Mouse (Mus musculus) limb, embryonic 15.5 days (tissue): ENCODE measurements around the gene Medag. TPM values are rescaled to one million over a fixed set of nuclear protein-coding genes. Genes with fewer than 3 reads are reported as not detected.

ENCODE experiments used
- ATAC-seq: fragments of 200-750 bp; cut with Nextera tagmentation; 2 replicates; pipeline ENCODE4 v1.8.0; 2017; ENCODE audit warnings: low read depth, moderate TSS enrichment; ENCODE audit not compliant: insufficient number of reproducible peaks, low FRiP score, low TSS enrichment
- H3K27ac ChIP-seq: fragments of 300-500 bp; sonication (generic); 2 replicates; pipeline ENCODE4 v1.5.1; 2015; ENCODE audit warnings: moderate library complexity, mild to moderate bottlenecking, inconsistent platforms
- H3K27me3 ChIP-seq: fragments of 300-500 bp; sonication (generic); 2 replicates; pipeline ENCODE4 v1.6.1; 2015; ENCODE audit warnings: inconsistent platforms
- H3K36me3 ChIP-seq: fragments of 300-500 bp; sonication (generic); 2 replicates; pipeline ENCODE4 v1.6.1; 2015; ENCODE audit warnings: inconsistent platforms
- H3K4me1 ChIP-seq: fragments of 300-500 bp; sonication (generic); 2 replicates; pipeline ENCODE4 v1.6.1; 2015; ENCODE audit warnings: inconsistent platforms
- H3K4me2 ChIP-seq: fragments of 300-500 bp; sonication (generic); 2 replicates; pipeline ENCODE4 v1.6.1; 2015; ENCODE audit warnings: mild to moderate bottlenecking, inconsistent platforms
- H3K4me3 ChIP-seq: fragments of 300-500 bp; sonication (generic); 2 replicates; pipeline ENCODE4 v1.5.1; 2015; ENCODE audit warnings: mild to moderate bottlenecking, inconsistent platforms
- H3K9ac ChIP-seq: fragments of 300-500 bp; sonication (generic); 2 replicates; pipeline ENCODE4 v1.6.1; 2015; ENCODE audit warnings: inconsistent platforms
- H3K9me3 ChIP-seq: fragments of 300-500 bp; sonication (generic); 2 replicates; pipeline ENCODE4 v1.6.1; 2016; ENCODE audit warnings: inconsistent platforms
- WGBS: fragments of 180-500 bp; shearing (Covaris S2); methylation state at CpG from one replicate; pipeline ENCODE4 v1.1.7; 2015; 5-methylcytosine and 5-hydroxymethylcytosine counted together
- polyA plus RNA-seq: library from polyadenylated mRNA; unstranded; fragments of >200 nt; fragmentation: Nextera tagmentation; extraction: Ambion mirVana; gene quantifications from 2 replicates; pipeline ENCODE4 v1.2.1, GENCODE M21; 2015

Medag gene
- polyA plus RNA-seq, 1 experiment from 2014 or later: 4.2 TPM

DNA sequence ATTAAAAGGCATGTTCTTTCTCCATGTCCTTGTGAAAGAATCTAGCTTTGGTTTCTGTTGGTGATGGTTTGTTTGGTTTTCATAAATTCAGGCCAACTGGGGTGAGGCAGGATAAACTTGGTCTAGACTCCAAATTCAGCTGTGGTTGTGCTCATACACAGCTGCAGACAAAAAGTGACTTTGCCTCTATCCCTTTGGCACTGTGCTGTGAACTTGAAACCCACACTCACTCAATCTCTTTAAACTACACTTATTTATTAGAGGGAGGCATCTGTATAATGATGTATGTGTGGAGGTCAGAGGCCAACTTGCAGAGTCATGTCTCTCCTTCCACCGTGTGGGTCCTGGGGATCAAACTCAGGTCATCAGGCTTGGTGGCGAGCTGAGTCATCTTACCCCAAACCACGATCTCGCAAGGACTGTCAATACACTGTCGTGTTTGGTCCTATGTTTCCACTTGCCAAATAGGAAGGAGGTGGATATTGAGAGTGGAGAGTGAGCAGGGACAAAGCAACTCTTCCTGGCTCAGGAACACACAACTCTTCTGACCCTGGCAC lies 25.2 kb upstream of the Medag start:
- Histone ChIP-seq H3K27me3 (no peaks in the 10 kb centered on the region), H3K4me1 (peaks cover 37% of the 10 kb centered on the region), H3K27ac (no peak overlapping the region), H3K9me3 (no peaks in the 10 kb centered on the region), H3K9ac (no peak overlapping the region), H3K4me2 (no peak overlapping the region), H3K36me3 (no peaks in the 10 kb centered on the region), H3K4me3 (no peak overlapping the region)
- 79% methylated on average over 5 of the region's 5 CpGs for WGBS
- ATAC-seq: no peak

DNA sequence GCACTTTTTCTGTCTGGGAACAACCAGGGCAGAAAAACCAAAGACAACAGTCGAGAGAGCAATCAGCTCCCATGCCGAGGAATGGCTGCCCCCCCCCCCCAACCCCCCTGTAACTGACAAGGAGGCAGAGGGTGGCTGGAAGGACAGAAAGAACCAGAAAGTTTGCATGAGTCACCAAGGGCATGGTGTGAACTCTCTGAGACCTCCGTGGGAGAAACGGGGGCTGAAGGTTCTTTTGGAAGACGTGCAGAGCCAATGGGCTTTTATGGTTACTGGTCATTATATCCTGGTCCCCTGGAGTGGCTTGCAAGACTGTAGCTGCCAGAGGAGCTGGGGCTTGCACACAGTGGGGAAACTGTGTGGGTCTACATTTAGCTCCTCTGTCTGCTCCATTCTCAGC lies 22.6 kb upstream of the Medag start:
- H3K27me3 ChIP-seq: no peaks in the 10 kb centered on the region
- H3K4me1 ChIP-seq: peaks cover 31% of the 10 kb centered on the region
- 57% methylated on average over 5 of the region's 5 CpGs for WGBS
- H3K27ac ChIP-seq: peak overlapping the region; percentile 78
- H3K9ac ChIP-seq: no peak overlapping the region
- ATAC-seq: no peak
- no peak overlapping the region for H3K4me2 ChIP-seq
- no peaks in the 10 kb centered on the region for H3K36me3 ChIP-seq
- H3K4me3 ChIP-seq: no peak overlapping the region
- no peaks in the 10 kb centered on the region for H3K9me3 ChIP-seq

DNA sequence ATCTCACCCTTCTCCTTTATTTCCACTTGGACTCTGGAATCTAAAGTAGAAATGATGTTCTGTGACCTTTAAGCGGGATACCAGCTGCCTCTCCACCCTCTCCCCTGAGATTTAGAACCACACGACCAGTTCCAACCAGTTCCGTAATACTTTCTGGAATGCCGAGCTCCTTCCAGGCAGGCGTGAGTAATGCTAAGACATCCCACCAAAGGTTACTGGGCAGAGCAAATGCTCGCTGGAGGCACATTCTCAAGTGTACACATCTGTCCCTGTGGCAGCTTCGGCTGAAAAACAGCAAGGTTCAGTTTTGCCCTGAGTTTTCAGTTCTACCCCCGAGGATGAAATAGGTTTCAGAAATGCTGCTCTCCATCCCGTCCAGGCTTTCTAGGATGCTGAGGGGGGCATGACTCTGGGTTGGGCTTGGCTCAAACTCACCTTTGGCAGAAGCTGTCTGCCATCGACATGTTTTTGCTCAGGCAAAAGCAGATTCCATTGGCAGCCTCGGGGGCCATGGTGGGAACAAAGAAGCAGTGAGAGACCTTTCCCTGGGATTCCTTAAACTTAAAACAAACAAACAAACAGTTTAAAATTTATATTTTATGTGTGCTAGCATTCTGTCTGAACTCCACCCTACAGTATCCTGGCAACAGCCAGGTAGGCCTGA lies 21.9 kb upstream of the Medag start:
- WGBS: 29% methylated on average over 11 of the region's 11 CpGs
- Histone ChIP-seq H3K9ac (no peak overlapping the region), H3K27me3 (no peaks in the 10 kb centered on the region), H3K36me3 (no peaks in the 10 kb centered on the region), H3K4me1 (peaks cover 31% of the 10 kb centered on the region), H3K4me2 (no peak overlapping the region), H3K27ac (peak overlapping the region; percentile 78), H3K9me3 (no peaks in the 10 kb centered on the region), H3K4me3 (no peak overlapping the region)
- peak; percentile 68 for ATAC-seq

DNA sequence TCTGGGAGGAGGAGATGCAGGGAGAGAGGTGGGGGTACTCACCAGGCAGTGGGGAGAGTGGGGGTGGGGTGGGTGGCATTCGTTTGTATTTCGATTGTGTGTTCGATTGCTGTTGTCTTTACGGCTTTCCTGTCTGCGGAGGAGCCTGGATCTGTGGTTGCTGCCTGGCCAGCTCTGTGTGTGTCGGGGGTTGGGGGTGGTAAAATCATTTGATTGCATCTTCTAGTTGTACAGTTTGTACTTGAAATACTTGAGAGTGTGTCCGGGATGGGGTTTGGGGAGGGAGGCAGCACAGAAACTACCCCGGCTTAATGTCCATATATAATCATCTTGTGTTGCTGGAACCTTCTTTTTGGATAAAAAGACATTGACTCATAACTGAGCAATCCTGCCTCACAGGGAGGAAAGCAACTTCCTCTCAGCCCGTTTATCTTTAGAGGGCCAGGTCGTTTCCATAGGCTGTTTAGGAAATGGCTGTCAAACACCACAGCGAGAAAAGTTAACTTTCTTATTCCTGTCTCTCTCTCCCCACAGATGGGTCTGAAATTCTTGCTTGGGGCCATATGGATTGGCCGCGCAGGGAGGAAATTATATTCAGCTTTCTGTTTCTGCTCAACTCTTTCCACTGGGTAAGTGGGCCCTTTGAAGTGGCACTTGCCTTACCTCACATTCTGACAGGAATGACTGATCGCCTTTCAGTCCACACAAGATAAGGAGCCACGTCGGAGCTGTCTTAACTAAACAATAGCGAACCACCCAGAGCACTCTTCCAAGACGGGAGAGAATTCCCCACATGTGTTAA lies 19.8 kb upstream of the Medag start:
- Histone ChIP-seq H3K27ac (peak overlapping the region; percentile 68), H3K4me2 (no peak overlapping the region), H3K9ac (no peak overlapping the region), H3K27me3 (no peaks in the 10 kb centered on the region), H3K36me3 (no peaks in the 10 kb centered on the region), H3K9me3 (no peaks in the 10 kb centered on the region), H3K4me1 (peaks cover 28% of the 10 kb centered on the region), H3K4me3 (no peak overlapping the region)
- WGBS: 23% methylated on average over 18 of the region's 18 CpGs
- no peak for ATAC-seq

DNA sequence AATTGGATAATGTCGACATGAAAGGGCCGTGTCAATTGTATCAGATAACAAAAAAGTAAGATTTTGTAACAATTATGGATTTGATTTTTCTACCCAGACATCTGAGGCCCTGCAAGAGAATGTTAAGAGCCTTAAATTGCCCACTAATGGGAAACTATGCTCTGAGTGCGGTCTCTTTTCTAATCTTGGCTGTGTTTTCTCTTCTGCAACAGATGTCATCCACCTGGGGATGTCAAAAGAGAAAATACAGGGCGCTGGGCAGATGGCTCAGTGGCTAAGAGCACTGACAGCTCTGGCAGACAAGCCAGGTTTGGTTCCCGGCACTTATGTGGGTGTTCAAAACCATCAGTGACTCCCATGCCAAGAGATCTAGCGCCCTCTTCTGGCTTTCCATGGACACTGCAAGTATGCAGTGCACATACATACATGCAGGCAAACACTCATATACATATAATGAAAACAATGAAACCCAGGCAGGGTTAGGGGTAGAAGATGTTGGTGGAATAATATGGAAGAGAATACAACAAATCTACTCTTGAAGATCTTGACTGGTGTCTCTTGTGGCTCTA lies 19.0 kb upstream of the Medag start:
- H3K27me3 ChIP-seq: no peaks in the 10 kb centered on the region
- ATAC-seq: no peak
- H3K9me3 ChIP-seq: no peaks in the 10 kb centered on the region
- 53% methylated on average over 6 of the region's 6 CpGs for WGBS
- H3K27ac ChIP-seq: peak overlapping the region; percentile 54; the same call in 1 of the 2 replicates
- no peaks in the 10 kb centered on the region for H3K36me3 ChIP-seq
- H3K4me3 ChIP-seq: no peak overlapping the region
- H3K4me1 ChIP-seq: peaks cover 28% of the 10 kb centered on the region
- H3K4me2 ChIP-seq: no peak overlapping the region
- H3K9ac ChIP-seq: no peak overlapping the region

DNA sequence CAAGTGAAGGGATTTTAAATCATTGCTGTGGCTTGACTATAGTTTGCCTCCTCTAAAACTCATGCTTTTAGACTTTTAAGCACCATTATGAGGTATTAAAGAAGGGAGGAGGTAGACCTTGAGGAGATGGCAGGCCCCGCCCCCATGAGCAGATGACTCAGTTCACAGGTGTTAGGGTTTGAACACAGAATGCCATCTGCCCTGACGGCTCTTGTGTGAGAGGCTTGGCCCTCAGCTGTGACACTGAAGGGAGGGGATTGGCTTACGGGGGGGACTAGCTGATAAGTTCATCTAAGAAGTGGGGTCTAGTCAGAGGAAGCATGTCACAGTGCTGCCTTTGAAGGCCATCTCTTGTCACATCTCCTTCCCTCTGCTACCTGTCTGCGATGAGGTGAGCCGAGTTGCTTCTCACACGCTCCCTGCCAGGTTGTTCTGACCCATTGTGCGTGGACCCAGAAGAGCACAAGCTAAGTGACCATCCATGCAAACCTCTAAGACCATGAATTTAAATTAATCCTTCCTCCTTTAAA lies 10.0 kb upstream of the Medag start:
- Histone ChIP-seq H3K27me3 (no peaks in the 10 kb centered on the region), H3K9ac (no peak overlapping the region), H3K36me3 (no peaks in the 10 kb centered on the region), H3K9me3 (no peaks in the 10 kb centered on the region), H3K4me1 (peaks cover 9% of the 10 kb centered on the region), H3K4me3 (no peak overlapping the region), H3K4me2 (no peak overlapping the region), H3K27ac (no peak overlapping the region)
- no peak for ATAC-seq
- 89% methylated on average over 7 of the region's 7 CpGs for WGBS

DNA sequence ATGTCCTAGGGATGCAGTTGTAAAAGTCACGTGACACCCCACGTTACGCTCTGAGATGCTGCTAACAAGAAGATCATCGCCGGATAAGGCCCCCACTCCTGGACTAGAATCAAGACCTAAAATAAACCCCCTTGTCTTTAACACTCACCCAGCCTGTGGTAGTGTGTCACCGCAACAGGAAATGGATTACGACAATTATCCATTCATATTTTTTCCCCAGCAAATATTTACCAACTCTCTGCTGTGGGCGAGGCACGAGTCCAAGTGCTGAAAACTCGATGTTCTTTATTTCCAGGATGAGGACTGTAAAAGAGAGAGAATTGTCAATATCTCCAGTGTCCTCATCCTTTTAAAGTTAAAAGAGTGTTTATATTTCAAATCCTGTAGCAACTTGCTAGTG lies 9.5 kb upstream of the Medag start:
- Histone ChIP-seq H3K4me1 (peaks cover 13% of the 10 kb centered on the region), H3K9me3 (no peaks in the 10 kb centered on the region), H3K36me3 (no peaks in the 10 kb centered on the region), H3K27ac (no peak overlapping the region), H3K4me2 (no peak overlapping the region), H3K4me3 (no peak overlapping the region), H3K27me3 (no peaks in the 10 kb centered on the region), H3K9ac (no peak overlapping the region)
- ATAC-seq: no peak
- WGBS: 77% methylated on average over 10 of the region's 10 CpGs

DNA sequence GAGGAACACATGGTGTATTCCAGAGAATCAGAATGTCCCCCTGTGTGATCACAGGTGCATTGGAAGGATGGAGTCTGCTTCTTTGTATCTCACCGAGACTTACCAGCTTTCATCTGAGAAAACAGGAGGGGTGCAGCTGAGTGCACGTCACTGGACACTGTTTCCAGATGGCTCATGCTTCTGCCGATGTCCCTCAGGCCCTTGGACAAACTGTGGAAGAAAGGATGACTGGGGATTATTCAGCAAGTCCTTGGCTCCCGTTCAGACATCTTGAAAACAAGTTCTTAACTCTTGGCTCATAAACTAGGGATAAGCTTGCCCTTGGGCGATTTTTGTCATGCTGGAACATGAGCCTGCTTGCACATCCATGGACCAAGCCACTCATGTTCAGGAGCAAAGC lies 8.2 kb upstream of the Medag start:
- H3K9ac ChIP-seq: no peak overlapping the region
- ATAC-seq: no peak
- no peaks in the 10 kb centered on the region for H3K36me3 ChIP-seq
- no peak overlapping the region for H3K27ac ChIP-seq
- peaks cover 13% of the 10 kb centered on the region for H3K4me1 ChIP-seq
- H3K27me3 ChIP-seq: no peaks in the 10 kb centered on the region
- H3K4me2 ChIP-seq: no peak overlapping the region
- 31% methylated on average over 5 of the region's 5 CpGs for WGBS
- H3K4me3 ChIP-seq: no peak overlapping the region
- H3K9me3 ChIP-seq: no peaks in the 10 kb centered on the region

DNA sequence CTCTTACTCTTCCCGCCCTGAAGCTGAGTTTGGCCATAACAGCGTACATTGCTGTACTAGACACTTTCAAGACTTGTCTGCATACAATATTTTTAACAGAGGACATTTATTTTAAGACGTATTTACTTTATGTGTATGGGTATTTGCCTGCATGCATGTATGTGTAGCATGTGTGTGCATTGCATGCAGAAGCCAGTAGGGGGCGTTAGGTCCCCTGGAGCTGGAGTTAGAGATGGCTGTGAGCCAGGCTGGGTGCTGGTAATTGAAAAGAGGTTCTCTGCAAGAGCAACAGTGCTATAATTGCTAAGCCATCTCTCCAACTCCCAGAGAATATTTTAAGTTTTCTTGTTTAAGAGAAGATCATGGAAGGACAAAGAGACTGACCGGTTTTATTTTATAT lies 6.8 kb upstream of the Medag start:
- Histone ChIP-seq H3K9me3 (no peaks in the 10 kb centered on the region), H3K4me2 (no peak overlapping the region), H3K27ac (no peak overlapping the region), H3K9ac (no peak overlapping the region), H3K36me3 (no peaks in the 10 kb centered on the region), H3K27me3 (no peaks in the 10 kb centered on the region), H3K4me3 (no peak overlapping the region), H3K4me1 (peaks cover 13% of the 10 kb centered on the region)
- WGBS: 80% methylated on average over 5 of the region's 5 CpGs
- ATAC-seq: no peak

DNA sequence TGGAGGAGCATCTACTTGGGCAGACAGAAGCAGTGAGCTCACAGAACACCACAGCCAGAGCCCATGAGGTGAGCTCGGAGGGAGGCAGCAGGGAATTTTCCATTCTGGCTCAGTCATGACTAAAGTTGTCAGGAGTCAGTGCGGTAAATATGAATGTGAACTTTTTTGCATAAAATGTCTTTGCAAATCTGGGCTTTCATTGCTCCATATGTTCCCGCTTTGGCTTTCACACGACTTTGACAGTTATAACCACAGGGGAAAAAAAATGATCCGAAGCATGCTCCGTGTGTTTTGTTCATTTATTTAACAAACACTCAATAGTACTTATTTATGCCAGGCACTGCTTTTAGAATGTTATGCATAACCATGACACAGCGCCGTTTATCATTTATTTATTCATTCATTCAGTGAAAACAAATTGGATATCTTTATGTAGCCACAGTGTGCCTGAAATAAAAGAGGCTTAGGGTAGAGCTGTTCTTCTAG lies 4.7 kb upstream of the Medag start:
- no peaks in the 10 kb centered on the region for H3K9me3 ChIP-seq
- H3K9ac ChIP-seq: no peak overlapping the region
- no peak overlapping the region for H3K4me2 ChIP-seq
- peak overlapping the region; percentile 59; the same call in 1 of the 2 replicates for H3K27ac ChIP-seq
- peaks cover under 1% of the 10 kb centered on the region for H3K27me3 ChIP-seq
- 67% methylated on average over 8 of the region's 8 CpGs for WGBS
- ATAC-seq: 0 out of 2 replicates have a peak, but pooled peaks have one; percentile 35
- H3K4me1 ChIP-seq: peaks cover 22% of the 10 kb centered on the region
- no peaks in the 10 kb centered on the region for H3K36me3 ChIP-seq
- H3K4me3 ChIP-seq: no peak overlapping the region

DNA sequence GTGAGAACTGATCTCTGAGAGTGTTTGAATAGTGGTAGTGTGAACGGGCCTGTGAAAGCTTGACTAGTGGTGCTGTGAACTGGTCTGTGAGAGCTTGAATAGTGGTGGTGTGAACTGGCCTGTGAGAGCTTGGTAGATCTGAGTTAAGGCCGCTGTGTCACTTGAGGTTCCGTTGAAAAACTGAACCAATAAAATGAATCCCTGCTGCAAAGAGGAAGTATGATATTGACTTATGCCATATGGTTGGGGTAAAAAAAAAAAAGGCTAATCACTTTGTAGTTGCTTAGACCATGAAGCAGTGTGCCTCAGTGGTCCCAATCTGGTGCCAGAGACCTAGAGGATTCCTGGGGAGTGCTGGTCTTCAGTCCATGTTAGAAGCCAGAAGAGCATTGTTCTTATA lies 2.0 kb upstream of the Medag start:
- Histone ChIP-seq H3K9ac (no peak overlapping the region), H3K27me3 (peaks cover 12% of the 10 kb centered on the region), H3K27ac (no peak overlapping the region), H3K36me3 (no peaks in the 10 kb centered on the region), H3K4me1 (peaks cover 28% of the 10 kb centered on the region), H3K4me3 (no peak overlapping the region), H3K4me2 (no peak overlapping the region), H3K9me3 (no peaks in the 10 kb centered on the region)
- ATAC-seq: no peak
- WGBS: 81% methylated on average over 3 of the region's 3 CpGs

DNA sequence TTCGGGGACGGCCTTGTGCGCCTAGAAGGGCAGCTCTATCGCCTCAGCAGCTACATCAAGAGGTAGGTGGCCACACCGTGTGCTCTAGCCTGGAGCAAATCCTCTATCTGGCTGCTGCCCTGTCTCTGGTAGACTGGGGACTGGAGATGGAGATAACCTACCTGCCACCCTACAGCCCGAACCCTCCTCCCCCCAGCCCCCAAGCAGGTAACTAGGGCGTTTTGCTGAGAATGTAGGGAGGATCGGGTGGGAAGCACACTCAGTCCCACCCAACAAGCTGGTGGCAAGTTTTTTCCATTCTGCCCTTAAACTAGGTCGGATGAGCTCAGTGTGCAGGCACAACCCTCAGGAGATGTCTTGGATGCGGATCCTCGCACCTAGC lies 636 bp downstream of the Medag start:
- peak overlapping the region; percentile 46 for H3K9ac ChIP-seq

More for the DNA sequence above, 636 bp downstream of the Medag start:
- Histone ChIP-seq H3K4me2 (peak overlapping the region; percentile 74), H3K9me3 (no peaks in the 10 kb centered on the region), H3K4me1 (peaks cover 18% of the 10 kb centered on the region), H3K36me3 (no peaks in the 10 kb centered on the region), H3K27ac (peak overlapping the region; percentile 54), H3K4me3 (peak overlapping the region; percentile 43), H3K27me3 (peaks cover 12% of the 10 kb centered on the region)
- 33% methylated on average over 11 of the region's 11 CpGs for WGBS
- no peak for ATAC-seq
